Mouse (Mus musculus) induced T-regulatory cell, adult 2 months (primary cell): Measurements from ENCODE around the gene Axl.
A peak's percentile ranks its signal among the peaks of the same experiment; 100 is the strongest.
"Not testable (repeated sequence)": the region's sequence is repeated elsewhere in the genome, so short reads cannot be mapped to it uniquely, and the experiment has no call there.

Experiments
- DNase-seq: peaks from one replicate; pipeline ENCODE4 v3.0.0-alpha.2; 2012; ENCODE audit warnings: low read depth

The Axl gene

GRCm38 (mm10) chr7:25753643-25754438 is 34.7 kb downstream of the Axl start:
- DNase-seq = no peak

GRCm38 (mm10) chr7:25753076-25753475 is 35.4 kb downstream of the Axl start:
- DNase-seq = no peak

GRCm38 (mm10) chr7:25746844-25747243 is 41.7 kb downstream of the Axl start:
- peak; percentile 38 for DNase-seq

GRCm38 (mm10) chr7:25738277-25738676 is 50.2 kb downstream of the Axl start:
- DNase-seq = no peak

GRCm38 (mm10) chr7:25736920-25737319 is 51.6 kb downstream of the Axl start:
- DNase-seq = no peak

- no peak for DNase-seq
Measured at GRCm38 (mm10) chr7:25734991-25735390, 53.5 kb downstream of the Axl start.

- DNase-seq = no peak
Measured at GRCm38 (mm10) chr7:25731294-25732055, 57.0 kb downstream of the Axl start.

- no peak for DNase-seq
Measured at GRCm38 (mm10) chr7:25729862-25730261, 58.6 kb downstream of the Axl start.

- no peak for DNase-seq
Measured at GRCm38 (mm10) chr7:25729396-25729795, 59.1 kb downstream of the Axl start.

GRCm38 (mm10) chr7:25727800-25728199 is 60.7 kb downstream of the Axl start:
- no peak for DNase-seq

- DNase-seq = no peak
Measured at GRCm38 (mm10) chr7:25725886-25726285, 62.6 kb downstream of the Axl start.

- DNase-seq = not testable (repeated sequence)
Measured at GRCm38 (mm10) chr7:25721776-25722175, 66.7 kb downstream of the Axl start.

- no peak for DNase-seq
Measured at GRCm38 (mm10) chr7:25720760-25721159, 67.7 kb downstream of the Axl start.

- peak; percentile 81 for DNase-seq
Measured at GRCm38 (mm10) chr7:25719761-25720610, 68.5 kb downstream of the Axl start.

- DNase-seq = peak; percentile 99
Measured at GRCm38 (mm10) chr7:25718788-25719417, 69.6 kb downstream of the Axl start, which contains the start of gene Ccdc97. Ccdc97 (minus strand) TSS chr7:25719088.

GRCm38 (mm10) chr7:25717478-25717877 is 71.0 kb downstream of the Axl start:
- peak; percentile 25 for DNase-seq

GRCm38 (mm10) chr7:25715731-25716271 is 72.7 kb downstream of the Axl start:
- DNase-seq = no peak

GRCm38 (mm10) chr7:25714581-25714980 is 73.9 kb downstream of the Axl start:
- no peak for DNase-seq

GRCm38 (mm10) chr7:25712801-25713200 is 75.7 kb downstream of the Axl start:
- no peak for DNase-seq

- peak; percentile 25 for DNase-seq
Measured at GRCm38 (mm10) chr7:25711731-25712197, 76.7 kb downstream of the Axl start.

GRCm38 (mm10) chr7:25711165-25711564 is 77.3 kb downstream of the Axl start:
- DNase-seq = peak; percentile 15
